Mouse (Mus musculus): ENCODE measurements around the gene Cpm.
"Not testable (repeated sequence)": the region's sequence is repeated elsewhere in the genome, so short reads cannot be mapped to it uniquely, and the experiment has no call there.

Cpm gene

DNA sequence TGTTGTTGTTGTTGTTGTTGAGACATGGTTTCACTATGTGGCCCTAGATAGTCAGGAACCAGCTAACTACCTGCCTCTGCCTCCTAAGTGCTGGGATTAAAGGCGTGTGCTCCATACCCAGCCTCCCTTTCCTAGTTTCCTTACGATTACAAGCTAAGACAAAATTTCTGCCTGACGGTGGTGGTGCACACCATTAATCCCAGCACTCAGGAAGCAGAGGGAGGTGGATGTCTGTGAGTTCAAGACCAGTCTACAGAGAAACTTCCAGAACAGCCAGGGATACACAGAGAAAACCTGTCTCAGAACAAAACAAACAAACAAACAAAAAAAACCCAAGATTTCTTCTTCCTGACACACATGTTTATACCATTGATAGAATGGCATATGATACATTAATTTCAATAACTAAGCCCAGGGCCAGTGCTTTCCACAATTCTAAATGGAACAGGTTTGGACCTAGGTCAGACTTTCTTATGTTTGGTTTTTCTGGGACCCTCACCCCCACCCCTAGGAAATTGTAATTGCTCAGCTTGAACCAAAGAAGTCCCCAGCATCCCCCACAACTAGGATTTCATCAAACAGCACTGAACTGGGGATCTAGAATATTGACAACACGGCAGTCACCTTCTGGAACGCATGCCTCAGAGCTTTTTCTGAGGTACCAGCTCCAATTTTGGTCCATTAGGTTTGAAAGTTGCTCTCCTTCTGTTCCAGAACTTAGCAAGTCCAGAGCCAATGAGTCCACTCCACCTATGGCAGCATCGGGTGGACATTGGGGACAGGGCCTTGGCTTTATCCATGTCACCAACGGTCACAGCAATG lies 20.1 kb upstream of the Cpm start:
- H3K27me3 ChIP-seq (ENCODE audit: control insufficient read depth, insufficient read depth, low read length, poor library complexity, severe bottlenecking), result no peaks in the 10 kb centered on the region
- DNase-seq (ENCODE audit: low read depth, low spot score), result no peak
- H3K36me3 ChIP-seq (ENCODE audit: control insufficient read depth, insufficient read depth, low read length, poor library complexity, severe bottlenecking), result no peaks in the 10 kb centered on the region

DNA sequence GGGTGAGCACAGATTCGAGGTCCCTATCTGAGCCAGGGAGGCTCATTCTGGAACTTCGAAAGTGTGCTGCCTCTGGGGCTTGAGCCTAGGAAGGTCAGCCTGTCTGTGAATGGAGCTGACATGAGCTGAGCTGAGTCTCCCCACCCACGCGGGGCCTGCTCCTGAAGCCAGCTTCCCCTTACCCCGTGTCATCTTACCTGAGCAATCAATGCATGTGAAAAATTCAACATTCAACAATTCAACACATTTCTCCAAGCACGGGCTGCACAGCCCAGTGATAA lies 19.6 kb upstream of the Cpm start:
- no peaks in the 10 kb centered on the region for H3K27me3 ChIP-seq (ENCODE audit: control insufficient read depth, insufficient read depth, low read length, poor library complexity, severe bottlenecking)
- H3K36me3 ChIP-seq (ENCODE audit: control insufficient read depth, insufficient read depth, low read length, poor library complexity, severe bottlenecking), result no peaks in the 10 kb centered on the region
- DNase-seq (ENCODE audit: low read depth, low spot score), result no peak

DNA sequence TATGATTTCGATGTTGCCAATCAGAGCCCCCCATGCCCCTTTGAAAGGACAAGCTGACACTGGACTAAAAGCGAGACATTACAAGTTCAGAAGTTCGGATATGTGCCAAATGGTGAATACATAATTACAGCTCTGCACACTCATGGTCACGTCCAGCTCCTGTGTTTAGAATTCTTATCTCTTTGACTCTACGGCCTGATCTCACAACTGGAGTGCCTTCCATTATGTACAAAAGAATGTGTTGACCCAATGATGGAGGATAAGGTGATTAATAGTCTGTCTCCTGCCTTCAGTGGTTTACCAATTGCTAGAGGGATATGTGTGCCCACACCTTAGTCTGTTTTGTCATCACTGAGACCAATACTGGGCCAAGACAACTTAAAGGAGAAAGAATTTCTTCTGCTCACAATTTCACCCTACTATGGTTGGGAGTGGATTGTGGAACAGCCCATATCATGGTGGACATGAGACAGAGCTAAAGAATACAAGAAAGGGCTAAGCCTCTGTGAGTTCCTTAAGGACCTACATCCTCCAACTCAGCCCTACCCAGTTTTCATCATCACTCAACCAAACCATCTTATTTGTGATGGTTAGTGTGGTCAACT lies 19.0 kb upstream of the Cpm start:
- DNase-seq (ENCODE audit: low read depth, low spot score), result no peak
- H3K36me3 ChIP-seq (ENCODE audit: control insufficient read depth, insufficient read depth, low read length, poor library complexity, severe bottlenecking), result no peaks in the 10 kb centered on the region
- no peaks in the 10 kb centered on the region for H3K27me3 ChIP-seq (ENCODE audit: control insufficient read depth, insufficient read depth, low read length, poor library complexity, severe bottlenecking)

- Histone ChIP-seq H3K27me3 (ENCODE audit: control insufficient read depth, insufficient read depth, low read length, poor library complexity, severe bottlenecking) (no peaks in the 10 kb centered on the region), H3K36me3 (ENCODE audit: control insufficient read depth, insufficient read depth, low read length, poor library complexity, severe bottlenecking) (no peaks in the 10 kb centered on the region)
- DNase-seq (ENCODE audit: low read depth, low spot score), result no peak
These were observed 18.4 kb upstream of the Cpm start for GRCm38 (mm10) chr10:117610794-117611384.

DNA sequence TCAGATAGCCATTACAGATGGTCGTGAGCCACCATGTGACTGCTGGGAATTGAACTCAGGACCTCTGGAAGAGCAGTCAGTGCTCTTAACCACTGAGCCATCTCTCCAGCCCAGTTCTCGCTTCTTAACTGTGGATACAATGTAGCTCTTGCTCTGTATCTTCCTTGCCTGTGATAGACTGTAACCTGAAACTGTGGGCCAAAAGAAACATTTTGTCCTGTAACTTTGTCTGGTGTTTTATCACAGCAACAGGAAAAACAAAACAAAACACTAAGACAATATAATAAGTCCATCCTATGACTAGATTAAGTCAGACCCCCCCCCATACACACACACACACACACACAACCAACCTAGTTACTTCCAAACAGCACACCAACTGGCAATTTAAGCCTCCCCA lies 17.8 kb upstream of the Cpm start:
- H3K36me3 ChIP-seq (ENCODE audit: control insufficient read depth, insufficient read depth, low read length, poor library complexity, severe bottlenecking), result no peaks in the 10 kb centered on the region
- H3K27me3 ChIP-seq (ENCODE audit: control insufficient read depth, insufficient read depth, low read length, poor library complexity, severe bottlenecking), result no peaks in the 10 kb centered on the region
- no peak for DNase-seq (ENCODE audit: low read depth, low spot score)

- Histone ChIP-seq H3K27me3 (ENCODE audit: control insufficient read depth, insufficient read depth, low read length, poor library complexity, severe bottlenecking) (no peaks in the 10 kb centered on the region), H3K36me3 (ENCODE audit: control insufficient read depth, insufficient read depth, low read length, poor library complexity, severe bottlenecking) (no peaks in the 10 kb centered on the region)
- DNase-seq (ENCODE audit: low read depth, low spot score), result no peak
These were observed 17.3 kb upstream of the Cpm start for GRCm38 (mm10) chr10:117611976-117612375.

GRCm38 (mm10) chr10:117612621-117613584 lies 16.4 kb upstream of the Cpm start:
- Histone ChIP-seq H3K36me3 (ENCODE audit: control insufficient read depth, insufficient read depth, low read length, poor library complexity, severe bottlenecking) (no peaks in the 10 kb centered on the region), H3K27me3 (ENCODE audit: control insufficient read depth, insufficient read depth, low read length, poor library complexity, severe bottlenecking) (no peaks in the 10 kb centered on the region)
- DNase-seq (ENCODE audit: low read depth, low spot score), result no peak

DNA sequence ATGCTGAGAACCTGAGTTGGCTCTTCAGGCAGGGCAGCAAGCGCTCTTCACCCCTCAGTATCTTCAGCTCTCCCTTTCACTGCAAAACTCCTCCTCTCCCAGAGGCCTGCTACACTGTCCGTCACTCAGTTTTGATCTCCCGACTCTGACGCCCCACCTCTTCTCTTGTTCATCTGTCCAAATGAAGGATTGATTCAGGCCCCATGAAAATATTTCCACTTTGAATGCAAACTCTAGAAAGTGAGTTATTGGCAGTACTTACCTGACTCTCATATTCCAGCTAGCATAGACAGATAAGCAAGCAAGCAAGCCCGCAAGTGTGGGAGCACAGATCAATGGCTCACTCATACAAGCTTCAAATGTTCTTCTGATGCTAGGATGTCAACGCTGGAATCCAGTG lies 15.3 kb upstream of the Cpm start:
- H3K27me3 ChIP-seq (ENCODE audit: control insufficient read depth, insufficient read depth, low read length, poor library complexity, severe bottlenecking), result no peaks in the 10 kb centered on the region
- DNase-seq (ENCODE audit: low read depth, low spot score), result no peak
- H3K36me3 ChIP-seq (ENCODE audit: control insufficient read depth, insufficient read depth, low read length, poor library complexity, severe bottlenecking), result no peaks in the 10 kb centered on the region

GRCm38 (mm10) chr10:117614387-117614786 lies 14.9 kb upstream of the Cpm start:
- no peaks in the 10 kb centered on the region for H3K27me3 ChIP-seq (ENCODE audit: control insufficient read depth, insufficient read depth, low read length, poor library complexity, severe bottlenecking)
- H3K36me3 ChIP-seq (ENCODE audit: control insufficient read depth, insufficient read depth, low read length, poor library complexity, severe bottlenecking), result no peaks in the 10 kb centered on the region
- DNase-seq (ENCODE audit: low read depth, low spot score), result no peak

DNA sequence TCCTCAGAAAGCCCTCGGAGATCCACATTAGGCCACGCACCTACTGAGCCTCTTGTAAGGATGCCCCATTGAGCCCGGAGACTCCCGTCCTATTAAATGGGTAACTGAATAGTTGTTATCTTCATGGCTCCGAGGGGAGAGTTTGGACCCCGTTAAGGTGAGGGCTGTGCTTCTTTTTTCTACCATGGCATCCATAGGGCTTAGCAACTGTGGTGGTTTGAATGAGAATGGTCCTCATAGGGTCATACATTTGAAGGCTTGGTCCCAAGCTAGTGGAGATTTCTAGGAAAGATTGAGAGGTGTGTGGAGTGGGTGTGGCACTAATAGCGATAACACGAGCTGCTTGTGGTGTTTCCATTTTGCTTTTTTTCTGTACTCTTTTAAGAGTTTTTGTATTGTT lies 14.1 kb upstream of the Cpm start:
- Histone ChIP-seq H3K27me3 (ENCODE audit: control insufficient read depth, insufficient read depth, low read length, poor library complexity, severe bottlenecking) (no peaks in the 10 kb centered on the region), H3K36me3 (ENCODE audit: control insufficient read depth, insufficient read depth, low read length, poor library complexity, severe bottlenecking) (no peaks in the 10 kb centered on the region)
- no peak for DNase-seq (ENCODE audit: low read depth, low spot score)

- no peaks in the 10 kb centered on the region for H3K27me3 ChIP-seq (ENCODE audit: control insufficient read depth, insufficient read depth, low read length, poor library complexity, severe bottlenecking)
- DNase-seq (ENCODE audit: low read depth, low spot score), result no peak
These were observed 13.6 kb upstream of the Cpm start for GRCm38 (mm10) chr10:117615746-117616145.

DNA sequence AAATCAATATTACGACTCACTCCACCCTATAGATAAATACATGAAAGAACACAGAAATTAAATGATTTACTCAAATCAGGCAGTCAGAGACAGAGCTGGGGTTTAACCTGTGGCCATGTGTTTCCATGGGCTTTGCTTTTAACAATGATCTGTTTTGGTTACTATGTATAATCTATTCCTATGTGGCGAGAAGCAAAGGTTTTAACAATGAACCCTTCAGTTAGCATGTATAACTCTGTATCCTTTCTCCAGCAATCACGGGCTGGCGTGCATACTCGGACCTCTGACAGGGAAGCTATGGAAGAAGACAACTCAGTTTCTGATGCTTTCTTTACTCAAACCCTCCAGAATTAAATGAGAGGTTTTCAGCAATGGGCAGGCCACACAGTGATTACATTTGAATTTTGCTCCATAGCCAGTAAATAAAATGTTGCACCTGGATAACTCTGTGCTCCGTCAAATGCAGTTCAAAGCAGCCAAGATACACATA lies 13.1 kb upstream of the Cpm start:
- no peak for DNase-seq (ENCODE audit: low read depth, low spot score)
- Histone ChIP-seq H3K36me3 (ENCODE audit: control insufficient read depth, insufficient read depth, low read length, poor library complexity, severe bottlenecking) (no peaks in the 10 kb centered on the region), H3K27me3 (ENCODE audit: control insufficient read depth, insufficient read depth, low read length, poor library complexity, severe bottlenecking) (no peaks in the 10 kb centered on the region)

More at GRCm38 (mm10) chr10:117615746-117616145, 13.6 kb upstream of the Cpm start:
- no peaks in the 10 kb centered on the region for H3K36me3 ChIP-seq (ENCODE audit: control insufficient read depth, insufficient read depth, low read length, poor library complexity, severe bottlenecking)

GRCm38 (mm10) chr10:117616765-117617164 lies 12.5 kb upstream of the Cpm start:
- not testable (repeated sequence) for H3K36me3 ChIP-seq (ENCODE audit: control insufficient read depth, insufficient read depth, low read length, poor library complexity, severe bottlenecking); DNase-seq (ENCODE audit: low read depth, low spot score); H3K27me3 ChIP-seq (ENCODE audit: control insufficient read depth, insufficient read depth, low read length, poor library complexity, severe bottlenecking)

GRCm38 (mm10) chr10:117617568-117618345 lies 11.5 kb upstream of the Cpm start:
- Histone ChIP-seq H3K36me3 (ENCODE audit: control insufficient read depth, insufficient read depth, low read length, poor library complexity, severe bottlenecking) (no peaks in the 10 kb centered on the region), H3K27me3 (ENCODE audit: control insufficient read depth, insufficient read depth, low read length, poor library complexity, severe bottlenecking) (no peaks in the 10 kb centered on the region)
- no peak for DNase-seq (ENCODE audit: low read depth, low spot score)

Measured in splenic B cell, adult 2 months (primary cell).